Mouse (Mus musculus) kidney, postnatal 25 days (tissue): Measurements from ENCODE around the gene Prh1.
"Not testable (repeated sequence)": the region's sequence is repeated elsewhere in the genome, so short reads cannot be mapped to it uniquely, and the experiment has no call there.

Experiments used
- DNase-seq, 2 experiments: peaks; one replicate each; pipeline ENCODE4 v3.0.0; 2021; ENCODE audit warnings: mixed read lengths in 2 of 2

The Prh1 gene

GRCm38 (mm10) chr6:132569509-132569908 is at the start of gene Prh1:
Gene Prh1 (plus strand): TSS chr6:132569809.
- not testable (repeated sequence) for DNase-seq

DNA sequence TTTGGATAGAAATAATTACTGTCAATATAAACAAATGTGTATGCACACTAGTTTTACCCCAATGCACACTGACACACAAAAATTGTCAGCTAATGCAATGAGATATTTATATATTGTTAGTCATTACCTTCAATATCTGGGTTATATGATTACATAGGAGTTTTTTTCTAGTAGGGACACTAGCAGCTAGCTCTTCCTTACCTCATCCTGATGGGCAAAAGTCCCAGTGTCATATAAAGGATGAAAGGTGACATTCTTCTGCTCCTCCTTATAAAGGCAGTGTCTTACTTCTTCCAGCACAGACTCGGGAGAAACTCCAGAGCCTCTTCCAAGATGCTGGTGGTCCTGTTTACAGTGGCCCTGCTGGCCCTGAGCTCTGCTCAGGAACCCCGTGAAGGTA is 26.0 kb downstream of the Prh1 start, which contains the start of gene Prp2:
Gene Prp2 (plus strand): TSS at position 301 of the 400 bp plus-strand sequence.
- not testable (repeated sequence) for DNase-seq
